Mouse (Mus musculus) macrophage (primary cell): Measurements from ENCODE around the gene Zdhhc21. TPM values are rescaled to one million over a fixed set of nuclear protein-coding genes. Genes with fewer than 3 reads are reported as not detected.

Source experiments
- H3K27ac ChIP-seq: fragments of 350-480 bp; formaldehyde crosslinking; 2 replicates; pipeline ENCODE4 v1.9.0; 2021
- H3K36me3 ChIP-seq: fragments of 350-480 bp; formaldehyde crosslinking; 2 replicates; pipeline ENCODE4 v1.9.0; 2021; ENCODE audit errors: inconsistent target
- H3K4me3 ChIP-seq: fragments of 350-480 bp; formaldehyde crosslinking; 2 replicates; pipeline ENCODE4 v1.9.0; 2021; ENCODE audit errors: inconsistent target
- H3K79me2 ChIP-seq: fragments of 350-480 bp; formaldehyde crosslinking; 2 replicates; pipeline ENCODE4 v1.9.0; 2021; ENCODE audit errors: inconsistent target
- WGBS: methylation state at CpG from one replicate; pipeline ENCODE4 v1.1.7; 2026; ENCODE audit warnings: inconsistent platforms; ENCODE audit not compliant: missing documents; 5-methylcytosine and 5-hydroxymethylcytosine counted together
- polyA plus RNA-seq: library from polyadenylated mRNA; stranded (reverse); fragments of 250-400 nt; gene quantifications from 3 replicates; pipeline ENCODE4 v1.2.4, GENCODE M21; 2018; ENCODE audit warnings: inconsistent platforms

Zdhhc21 gene
- polyA plus RNA-seq, 1 experiment from 2014 or later = 9.2 TPM

- no peak overlapping the region for H3K27ac ChIP-seq
- peaks cover 11% of the 10 kb centered on the region for H3K36me3 ChIP-seq
- peaks cover 13% of the 10 kb centered on the region; the same call in 1 of the 2 replicates for H3K79me2 ChIP-seq
- 50% methylated on average over 5 of the region's 5 CpGs for WGBS
- no peak overlapping the region for H3K4me3 ChIP-seq
Observed at GRCm38 (mm10) chr4:82848552-82849234, 11.1 kb downstream of the Zdhhc21 start.

- Histone ChIP-seq H3K27ac (no peak overlapping the region), H3K4me3 (no peak overlapping the region), H3K36me3 (peaks cover 30% of the 10 kb centered on the region), H3K79me2 (no peaks in the 10 kb centered on the region)
- 72% methylated on average over 2 of the region's 3 CpGs for WGBS
Observed at GRCm38 (mm10) chr4:82837526-82838240, 22.1 kb downstream of the Zdhhc21 start.

DNA sequence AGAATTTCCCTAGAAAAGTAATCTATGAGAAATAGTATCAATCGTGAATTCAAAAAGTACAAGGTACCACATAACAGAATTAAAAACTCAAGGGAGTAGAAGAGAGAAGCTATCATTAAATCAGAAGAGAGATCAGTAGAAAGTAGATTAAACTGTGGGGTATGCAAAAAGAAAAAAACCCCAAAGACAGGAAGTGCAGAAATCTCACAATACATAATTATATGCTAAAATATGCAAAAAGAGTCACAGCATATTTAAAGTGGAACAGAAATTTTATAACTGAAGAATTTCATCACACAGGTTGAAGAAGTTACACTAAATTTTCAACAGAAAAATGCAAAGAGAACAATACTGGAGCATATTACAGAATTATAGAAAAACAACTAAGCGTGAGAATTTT lies 28.6 kb downstream of the Zdhhc21 start:
- 94% methylated on average over 2 of the region's 2 CpGs for WGBS

GRCm38 (mm10) chr4:82829429-82829828 lies 30.3 kb downstream of the Zdhhc21 start:
- 95% methylated on average over 5 of the region's 5 CpGs for WGBS
- Histone ChIP-seq H3K79me2 (no peaks in the 10 kb centered on the region), H3K4me3 (no peak overlapping the region), H3K36me3 (peaks cover 7% of the 10 kb centered on the region), H3K27ac (no peak overlapping the region)

More for the DNA sequence above, 28.6 kb downstream of the Zdhhc21 start:
- H3K4me3 ChIP-seq = no peak overlapping the region
- H3K79me2 ChIP-seq = no peaks in the 10 kb centered on the region
- H3K36me3 ChIP-seq = peaks cover 11% of the 10 kb centered on the region
- no peak overlapping the region for H3K27ac ChIP-seq

GRCm38 (mm10) chr4:82827001-82827400 lies 32.8 kb downstream of the Zdhhc21 start:
- 100% methylated on average over 2 of the region's 2 CpGs for WGBS
- no peak overlapping the region for H3K4me3 ChIP-seq

GRCm38 (mm10) chr4:82817833-82818232 lies 41.9 kb downstream of the Zdhhc21 start:
- Histone ChIP-seq H3K27ac (no peak overlapping the region), H3K79me2 (no peaks in the 10 kb centered on the region), H3K36me3 (no peaks in the 10 kb centered on the region), H3K4me3 (no peak overlapping the region)
- 74% methylated on average over 5 of the region's 5 CpGs for WGBS

More at GRCm38 (mm10) chr4:82827001-82827400, 32.8 kb downstream of the Zdhhc21 start:
- peaks cover 7% of the 10 kb centered on the region; the same call in 1 of the 2 replicates for H3K36me3 ChIP-seq
- no peak overlapping the region for H3K27ac ChIP-seq
- no peaks in the 10 kb centered on the region for H3K79me2 ChIP-seq

DNA sequence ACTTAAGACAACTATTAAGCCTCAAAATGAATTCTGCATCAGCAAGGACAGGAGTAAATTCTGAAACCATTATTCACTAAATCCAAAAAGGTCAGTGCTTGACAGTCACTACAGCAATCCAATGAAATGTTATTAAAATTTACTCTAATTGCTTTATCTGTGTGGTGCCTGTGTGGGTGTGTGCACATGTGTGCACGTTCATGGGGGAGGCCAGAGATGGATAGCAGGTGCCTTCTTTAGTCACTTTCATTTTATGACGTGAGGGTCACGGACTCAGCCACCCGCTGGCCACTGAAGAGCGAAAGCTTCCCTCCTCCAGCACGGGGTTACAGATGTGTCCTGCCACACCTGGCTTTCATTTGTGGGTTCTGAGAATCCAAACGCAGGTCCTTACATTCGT lies 43.4 kb downstream of the Zdhhc21 start:
- H3K36me3 ChIP-seq = no peaks in the 10 kb centered on the region
- no peak overlapping the region for H3K27ac ChIP-seq
- no peaks in the 10 kb centered on the region for H3K79me2 ChIP-seq
- 94% methylated on average over 8 of the region's 8 CpGs for WGBS
- no peak overlapping the region for H3K4me3 ChIP-seq

DNA sequence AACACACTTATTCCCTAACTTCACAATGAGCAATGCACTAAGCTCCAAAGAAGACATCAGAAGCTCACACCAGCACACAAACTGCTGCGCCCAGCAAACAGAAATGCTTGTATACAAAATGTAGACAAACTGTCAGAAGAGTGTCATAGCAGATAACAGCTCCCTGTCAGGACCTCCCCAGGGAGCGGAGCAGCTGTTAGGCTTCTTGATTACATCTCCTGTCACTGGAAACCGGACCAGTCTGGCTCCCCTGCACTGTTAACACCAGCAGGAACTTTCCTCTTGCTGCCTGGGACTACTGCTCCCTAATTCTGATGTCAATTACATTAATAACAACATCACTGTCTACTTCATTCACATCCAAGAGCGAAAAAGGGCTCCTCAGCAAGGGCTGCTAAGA lies 44.5 kb downstream of the Zdhhc21 start:
- WGBS = 96% methylated on average over 4 of the region's 4 CpGs
- Histone ChIP-seq H3K27ac (no peak overlapping the region), H3K79me2 (no peaks in the 10 kb centered on the region), H3K36me3 (no peaks in the 10 kb centered on the region), H3K4me3 (no peak overlapping the region)

- WGBS = 86% methylated on average over 6 of the region's 6 CpGs
Observed at GRCm38 (mm10) chr4:82813356-82813755, 46.4 kb downstream of the Zdhhc21 start.

DNA sequence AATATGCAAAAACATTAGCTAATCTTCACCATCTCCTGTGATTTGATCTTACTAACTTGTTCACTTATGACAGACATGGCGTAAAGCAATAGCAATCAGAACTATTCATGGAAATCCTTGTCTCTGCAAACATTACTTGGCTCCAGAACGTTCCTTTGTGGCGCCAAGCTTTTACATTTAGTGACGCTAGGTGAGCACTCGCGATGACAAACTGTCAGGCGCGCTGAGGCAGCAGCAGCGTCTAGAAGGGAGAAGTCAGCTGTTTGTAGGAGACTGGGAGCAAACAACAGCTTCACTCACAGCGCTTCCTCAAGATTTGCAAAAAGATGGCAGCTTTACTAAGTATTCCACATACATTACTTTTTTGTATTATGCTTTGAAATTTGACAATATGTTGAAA lies 51.9 kb downstream of the Zdhhc21 start:
- H3K79me2 ChIP-seq = no peaks in the 10 kb centered on the region
- no peak overlapping the region for H3K27ac ChIP-seq
- H3K4me3 ChIP-seq = no peak overlapping the region
- WGBS = 88% methylated on average over 10 of the region's 10 CpGs
- H3K36me3 ChIP-seq = 0 out of 2 replicates have a peak, but pooled peaks cover 8% of the 10 kb centered on the region

More at GRCm38 (mm10) chr4:82813356-82813755, 46.4 kb downstream of the Zdhhc21 start:
- no peaks in the 10 kb centered on the region for H3K79me2 ChIP-seq
- no peak overlapping the region for H3K4me3 ChIP-seq
- no peaks in the 10 kb centered on the region for H3K36me3 ChIP-seq
- H3K27ac ChIP-seq = no peak overlapping the region

DNA sequence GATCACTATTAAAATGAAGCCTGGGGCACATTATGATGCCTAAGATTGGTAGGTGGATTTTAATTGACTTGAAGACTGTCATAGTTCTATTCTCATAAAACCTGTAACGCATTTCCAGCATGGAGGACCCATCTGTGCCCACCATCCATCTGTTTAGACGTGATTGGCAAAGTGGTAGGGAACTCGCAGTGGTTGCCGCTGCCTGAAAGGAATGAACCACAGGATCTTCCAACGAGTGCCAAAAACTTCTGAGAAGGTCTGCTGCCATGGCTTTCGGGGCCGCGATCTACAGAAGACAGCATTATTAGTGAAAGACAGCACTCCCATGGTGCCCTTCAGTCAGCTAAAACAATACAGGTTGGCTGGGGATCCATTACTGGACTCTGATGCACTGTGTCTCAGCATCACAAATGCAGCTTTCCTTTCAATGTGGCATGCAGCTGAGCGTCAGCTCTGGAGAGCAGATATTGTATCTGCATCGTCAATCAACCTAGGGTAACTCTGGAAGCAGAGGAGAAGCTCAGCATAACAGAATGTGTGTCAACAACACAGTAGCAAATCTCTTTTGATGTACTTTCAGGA lies 53.5 kb downstream of the Zdhhc21 start:
- no peaks in the 10 kb centered on the region for H3K79me2 ChIP-seq
- H3K27ac ChIP-seq = no peak overlapping the region
- 91% methylated on average over 10 of the region's 10 CpGs for WGBS
- no peak overlapping the region for H3K4me3 ChIP-seq
- 0 out of 2 replicates have a peak, but pooled peaks cover 8% of the 10 kb centered on the region for H3K36me3 ChIP-seq

DNA sequence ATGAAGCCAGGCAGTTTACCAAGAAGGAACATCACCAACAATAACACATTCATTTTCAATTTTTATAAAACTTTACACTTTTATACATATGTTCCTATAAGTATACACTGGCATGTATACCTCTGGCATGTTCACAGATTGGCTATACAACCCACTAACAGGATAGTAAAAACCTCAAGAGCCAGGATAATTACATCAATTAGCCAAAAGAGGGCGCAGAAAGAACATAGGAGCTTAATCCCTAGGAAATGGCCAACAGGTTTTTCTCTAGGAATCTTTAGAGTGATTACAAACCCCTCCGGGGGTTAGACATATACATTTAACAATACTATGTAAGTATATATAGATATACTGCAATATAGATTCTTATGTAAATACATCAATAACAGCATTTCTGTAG lies 55.7 kb downstream of the Zdhhc21 start:
- no peak overlapping the region for H3K4me3 ChIP-seq
- H3K79me2 ChIP-seq = no peaks in the 10 kb centered on the region
- no peak overlapping the region for H3K27ac ChIP-seq
- 0 out of 2 replicates have a peak, but pooled peaks cover 8% of the 10 kb centered on the region for H3K36me3 ChIP-seq
- WGBS = 93% methylated on average over 2 of the region's 2 CpGs

DNA sequence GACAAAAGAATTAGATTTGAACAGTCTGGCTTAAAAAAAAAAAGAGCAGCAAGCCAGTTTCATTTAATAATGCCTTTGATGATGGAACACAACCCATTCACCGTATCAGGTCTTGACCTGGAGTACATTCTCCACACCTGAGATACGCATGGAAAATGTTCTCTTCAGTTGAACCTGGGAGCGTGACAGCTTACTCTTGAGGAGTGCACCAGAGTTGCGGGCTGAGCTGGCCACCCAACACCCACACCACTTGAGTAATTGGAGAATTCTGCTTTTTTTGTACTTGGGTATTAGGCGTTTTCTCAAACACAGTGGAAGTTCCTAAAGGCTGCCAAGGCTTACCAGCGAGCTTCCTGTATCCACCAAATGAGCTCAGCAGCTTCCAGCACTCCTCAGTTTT lies 66.2 kb downstream of the Zdhhc21 start:
- no peaks in the 10 kb centered on the region for H3K36me3 ChIP-seq
- no peak overlapping the region for H3K4me3 ChIP-seq
- H3K27ac ChIP-seq = no peak overlapping the region
- 85% methylated on average over 6 of the region's 6 CpGs for WGBS
- no peaks in the 10 kb centered on the region for H3K79me2 ChIP-seq

DNA sequence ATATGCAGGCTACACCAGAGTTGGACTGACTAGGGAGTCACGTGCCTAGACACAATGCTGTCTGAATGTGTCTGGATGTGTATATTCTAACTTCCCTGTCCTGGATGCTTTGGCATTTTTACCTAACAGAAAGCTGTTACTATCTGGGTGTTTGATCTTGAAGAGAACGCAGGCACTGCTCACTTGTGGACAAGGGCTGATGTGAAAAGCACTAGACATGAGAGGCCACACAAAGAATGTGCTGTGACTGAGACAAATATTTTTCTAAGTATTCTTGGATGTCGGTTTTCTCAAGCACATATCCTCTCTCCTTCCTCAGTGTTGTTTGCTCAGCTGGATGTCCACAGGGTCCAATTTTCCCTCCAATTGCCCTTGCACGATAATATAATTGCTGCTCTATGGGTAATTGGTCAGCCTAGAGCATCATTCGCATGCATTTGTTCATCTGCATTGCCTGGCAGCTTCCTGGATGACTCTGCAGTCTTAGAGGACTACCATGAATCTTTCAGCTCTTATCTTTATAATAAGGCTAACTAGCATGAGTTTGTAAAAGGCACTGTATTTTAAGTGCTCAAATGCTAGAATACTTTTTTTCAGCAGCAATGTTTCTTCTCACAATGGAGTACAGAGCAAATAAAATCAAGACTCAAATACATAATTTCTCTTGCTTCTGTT lies 66.7 kb downstream of the Zdhhc21 start:
- Histone ChIP-seq H3K79me2 (no peaks in the 10 kb centered on the region), H3K27ac (no peak overlapping the region), H3K36me3 (no peaks in the 10 kb centered on the region), H3K4me3 (no peak overlapping the region)
- 65% methylated on average over 5 of the region's 5 CpGs for WGBS
